Mouse (Mus musculus) G1E (cell line): ENCODE measurements around the gene Hoxd10.

Source experiments
- CTCF ChIP-seq: IDR thresholded peaks from 2 replicates; pipeline ENCODE4 v1.5.1; 2012; ENCODE audit warnings: low read depth, low read length, inconsistent platforms, mixed read lengths
- GATA1 ChIP-seq: IDR thresholded peaks from 2 replicates; pipeline ENCODE4 v1.6.1; 2012; ENCODE audit warnings: borderline replicate concordance, low read length, inconsistent platforms, mixed read lengths
- GATA2 ChIP-seq: IDR thresholded peaks from 2 replicates; pipeline ENCODE4 v1.6.1; 2012; ENCODE audit warnings: low read depth, low read length, inconsistent platforms, borderline replicate concordance
- TAL1 ChIP-seq: conservative IDR thresholded peaks from 2 replicates; pipeline ENCODE4 v1.6.1; 2012; ENCODE audit warnings: low read depth, low read length, inconsistent platforms, mixed read lengths

DNA sequence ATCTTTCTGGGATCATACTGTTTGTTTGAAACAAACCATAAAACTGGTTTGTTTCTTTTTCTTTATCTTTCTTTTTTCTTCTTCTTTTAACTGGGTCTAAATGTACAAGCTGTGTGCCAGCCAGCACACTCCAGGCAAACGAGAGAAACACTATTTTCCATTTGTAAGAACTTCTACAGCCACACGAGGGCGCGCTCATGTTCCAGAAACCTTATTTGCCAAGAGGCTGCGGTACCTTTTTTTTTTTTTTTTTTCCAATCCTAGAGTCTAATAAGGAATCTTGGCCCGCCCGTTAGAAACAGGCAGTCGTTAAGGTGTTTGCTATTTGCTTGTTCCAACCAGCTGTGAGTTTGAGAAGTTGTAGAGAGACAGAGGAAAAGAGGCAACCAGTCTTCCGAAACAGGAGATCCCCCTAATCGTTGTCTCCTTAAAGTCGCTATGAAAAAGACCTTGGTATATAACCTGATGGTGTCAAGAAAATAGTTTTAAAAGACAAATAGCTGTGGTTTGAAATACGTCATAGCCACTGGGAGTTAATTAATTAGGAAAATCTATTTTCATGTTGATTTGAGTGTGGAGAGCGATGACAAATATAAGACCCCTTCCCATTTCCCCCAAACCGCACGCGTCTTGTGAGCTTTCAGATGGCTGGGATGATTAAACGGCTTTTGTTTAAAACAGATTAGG, 5.3 kb upstream of the Hoxd10 start:
- no peak for TF ChIP-seq TAL1
- TF ChIP-seq CTCF: no peak
- no peak for TF ChIP-seq GATA1
- TF ChIP-seq GATA2: no peak
